Mouse (Mus musculus) limb, embryonic 11.5 days (tissue): ENCODE measurements at regions not wholly inside any gene's neighbourhood (a gene's known extent, or its start where the extent isn't known, plus 50 kb on each side); places are given as distances from the start of the nearest gene placed in this dataset.

ENCODE experiments used
- ATAC-seq: fragments of 200-750 bp; cut with Nextera tagmentation; 2 replicates; pipeline ENCODE4 v1.8.0; 2017; ENCODE audit warnings: low read depth; ENCODE audit not compliant: insufficient number of reproducible peaks, low FRiP score, low TSS enrichment
- DNase-seq: peaks from one replicate; pipeline ENCODE4 v3.0.0-alpha.2; 2015; ENCODE audit warnings: low spot score
- H3K27ac ChIP-seq: fragments of 300-500 bp; sonication (generic); replicated peaks from 2 replicates; pipeline ENCODE4 v1.5.1; 2014; ENCODE audit warnings: low read depth, mild to moderate bottlenecking, low read length
- H3K27me3 ChIP-seq: fragments of 300-500 bp; sonication (generic); 2 replicates; pipeline ENCODE4 v1.6.1; 2014; ENCODE audit warnings: mild to moderate bottlenecking, low read length, mixed read lengths; ENCODE audit not compliant: control insufficient read depth, insufficient read depth
- H3K36me3 ChIP-seq: fragments of 300-500 bp; sonication (generic); 2 replicates; pipeline ENCODE4 v1.6.1; 2014; ENCODE audit warnings: mild to moderate bottlenecking, low read length, moderate library complexity, mixed read lengths; ENCODE audit not compliant: control insufficient read depth, insufficient read depth
- H3K4me1 ChIP-seq: fragments of 300-500 bp; sonication (generic); 2 replicates; pipeline ENCODE4 v1.6.1; 2014; ENCODE audit warnings: low read length, mixed read lengths; ENCODE audit not compliant: control insufficient read depth, insufficient read depth
- H3K4me2 ChIP-seq: fragments of 300-500 bp; sonication (generic); 2 replicates; pipeline ENCODE4 v1.6.1; 2014; ENCODE audit warnings: low read depth, mild to moderate bottlenecking, moderate library complexity; ENCODE audit not compliant: severe bottlenecking
- H3K4me3 ChIP-seq: fragments of 300-500 bp; sonication (generic); 2 replicates; pipeline ENCODE4 v1.5.1; 2014; ENCODE audit warnings: low read depth, low read length
- H3K9ac ChIP-seq: fragments of 300-500 bp; sonication (generic); 2 replicates; pipeline ENCODE4 v1.6.1; 2014; ENCODE audit warnings: mild to moderate bottlenecking, low read length
- H3K9me3 ChIP-seq: fragments of 300-500 bp; sonication (generic); 2 replicates; pipeline ENCODE4 v1.6.1; 2016; ENCODE audit warnings: low read length; ENCODE audit not compliant: control insufficient read depth
- WGBS: fragments of 180-500 bp; shearing (Covaris S2); extraction: QIAGEN DNeasy Blood & Tissue Kit; methylation state at CpG from one replicate; pipeline ENCODE4 v1.1.7; 2014; 5-methylcytosine and 5-hydroxymethylcytosine counted together

DNA sequence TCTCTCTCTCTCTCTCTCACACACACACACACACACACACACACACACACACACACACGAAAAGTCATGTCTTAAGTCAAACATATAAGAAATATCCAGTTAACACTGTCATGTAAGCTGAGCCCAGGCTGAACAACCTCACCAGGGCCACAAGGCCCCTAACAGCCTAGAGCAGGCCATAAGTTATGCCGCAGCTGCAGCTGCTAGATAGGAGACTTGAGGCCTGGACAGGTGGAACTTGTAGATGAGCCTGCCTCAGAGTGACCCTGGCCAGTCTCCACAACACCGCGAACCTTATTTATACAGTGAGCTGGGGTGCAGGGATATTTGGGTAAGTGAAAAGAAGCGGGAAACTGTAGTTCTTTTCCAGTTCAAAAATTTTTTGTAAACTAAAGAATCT is 90.4 kb upstream of the Gpc1 start:
- ATAC-seq (no peak), DNase-seq (no peak)
- WGBS: 78% methylated on average over 5 of the region's 5 CpGs
- no peaks in the 10 kb centered on the region for H3K4me1 ChIP-seq
- H3K27me3 ChIP-seq: no peaks in the 10 kb centered on the region
- no peak overlapping the region for H3K9ac ChIP-seq
- no peaks in the 10 kb centered on the region for H3K36me3 ChIP-seq
- no peak overlapping the region for H3K4me2 ChIP-seq
- H3K4me3 ChIP-seq: no peak overlapping the region
- no peak overlapping the region for H3K27ac ChIP-seq
- H3K9me3 ChIP-seq: no peaks in the 10 kb centered on the region

DNA sequence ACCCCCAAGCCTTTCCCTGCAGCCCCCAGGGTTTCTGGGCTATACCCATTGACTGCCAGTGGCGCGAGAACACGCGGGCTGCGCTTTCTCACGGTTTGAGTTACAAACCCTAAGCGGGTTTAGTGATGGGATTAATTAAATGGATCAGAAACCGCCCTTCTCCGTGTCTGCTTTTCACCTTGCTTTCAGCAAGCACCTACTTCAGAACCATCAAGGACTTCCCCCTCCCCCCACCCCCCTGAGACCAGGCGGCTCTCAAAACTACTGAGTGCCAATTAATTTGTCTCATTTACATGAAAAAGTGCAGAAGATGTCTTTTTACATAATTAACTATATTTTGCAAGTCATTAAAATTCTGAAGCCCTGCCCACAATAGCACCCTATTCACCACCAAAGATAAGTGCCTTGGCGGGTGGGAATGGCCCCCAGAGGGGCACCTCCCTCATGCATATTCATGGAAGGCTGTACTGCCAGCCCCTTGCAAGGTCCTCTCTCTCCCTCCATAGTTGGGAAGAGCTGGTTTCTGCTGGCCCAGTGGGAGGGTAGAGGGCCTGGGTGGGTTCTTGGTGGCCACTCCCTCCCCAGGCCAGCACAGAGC is 89.1 kb upstream of the Otos start:
- 46% methylated on average over 11 of the region's 11 CpGs for WGBS
- no peak overlapping the region for H3K4me2 ChIP-seq
- no peak for ATAC-seq
- H3K27me3 ChIP-seq: no peaks in the 10 kb centered on the region
- DNase-seq: no peak
- no peaks in the 10 kb centered on the region for H3K4me1 ChIP-seq
- no peaks in the 10 kb centered on the region for H3K9me3 ChIP-seq
- no peak overlapping the region for H3K9ac ChIP-seq
- no peak overlapping the region for H3K4me3 ChIP-seq
- no peaks in the 10 kb centered on the region for H3K36me3 ChIP-seq
- H3K27ac ChIP-seq: no peak overlapping the region

DNA sequence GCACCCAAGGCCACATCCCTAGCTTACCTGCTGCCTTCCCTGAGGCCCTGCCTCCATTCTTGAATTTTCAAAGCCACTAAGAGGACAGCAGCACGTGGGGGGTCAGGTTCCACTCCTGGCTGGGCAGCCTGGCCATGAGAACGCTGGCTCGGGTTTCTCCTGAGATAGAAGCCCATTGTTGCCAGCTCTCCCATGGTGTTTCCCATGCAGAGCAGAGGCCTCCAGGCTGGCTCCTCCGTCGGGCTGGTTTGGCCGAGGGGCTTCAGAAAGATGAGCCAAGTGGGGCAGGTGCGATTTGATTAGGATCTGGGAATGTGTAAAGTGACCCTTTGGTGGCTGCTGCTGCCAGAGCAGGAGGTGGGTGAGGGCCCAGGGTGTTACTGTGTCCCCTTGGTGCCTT is 87.8 kb upstream of the Otos start:
- no peaks in the 10 kb centered on the region for H3K36me3 ChIP-seq
- no peaks in the 10 kb centered on the region for H3K4me1 ChIP-seq
- WGBS: 57% methylated on average over 7 of the region's 7 CpGs
- DNase-seq: no peak
- H3K4me2 ChIP-seq: no peak overlapping the region
- H3K9ac ChIP-seq: no peak overlapping the region
- no peaks in the 10 kb centered on the region for H3K9me3 ChIP-seq
- no peaks in the 10 kb centered on the region for H3K27me3 ChIP-seq
- H3K4me3 ChIP-seq: no peak overlapping the region
- H3K27ac ChIP-seq: no peak overlapping the region
- ATAC-seq: no peak

DNA sequence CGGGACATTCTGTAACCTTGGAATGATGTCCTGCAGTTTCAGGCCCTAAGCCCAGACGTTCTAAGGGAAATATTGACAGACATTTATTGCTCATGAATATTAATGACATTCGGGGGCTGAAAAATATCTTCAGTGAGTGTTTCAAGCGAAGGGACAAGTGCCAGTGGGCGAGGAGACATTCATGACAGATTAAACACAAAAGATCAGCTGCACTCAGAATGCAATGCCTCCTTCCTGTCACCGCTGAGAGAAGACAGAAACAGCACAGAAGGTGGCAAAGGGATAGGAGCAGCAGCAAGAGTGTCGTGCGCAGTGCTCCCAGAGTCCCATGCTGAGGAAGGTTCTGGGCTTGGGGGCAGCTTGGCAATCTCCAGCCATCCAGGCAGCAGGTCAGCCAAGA is 85.1 kb upstream of the Otos start:
- no peaks in the 10 kb centered on the region for H3K4me1 ChIP-seq

DNA sequence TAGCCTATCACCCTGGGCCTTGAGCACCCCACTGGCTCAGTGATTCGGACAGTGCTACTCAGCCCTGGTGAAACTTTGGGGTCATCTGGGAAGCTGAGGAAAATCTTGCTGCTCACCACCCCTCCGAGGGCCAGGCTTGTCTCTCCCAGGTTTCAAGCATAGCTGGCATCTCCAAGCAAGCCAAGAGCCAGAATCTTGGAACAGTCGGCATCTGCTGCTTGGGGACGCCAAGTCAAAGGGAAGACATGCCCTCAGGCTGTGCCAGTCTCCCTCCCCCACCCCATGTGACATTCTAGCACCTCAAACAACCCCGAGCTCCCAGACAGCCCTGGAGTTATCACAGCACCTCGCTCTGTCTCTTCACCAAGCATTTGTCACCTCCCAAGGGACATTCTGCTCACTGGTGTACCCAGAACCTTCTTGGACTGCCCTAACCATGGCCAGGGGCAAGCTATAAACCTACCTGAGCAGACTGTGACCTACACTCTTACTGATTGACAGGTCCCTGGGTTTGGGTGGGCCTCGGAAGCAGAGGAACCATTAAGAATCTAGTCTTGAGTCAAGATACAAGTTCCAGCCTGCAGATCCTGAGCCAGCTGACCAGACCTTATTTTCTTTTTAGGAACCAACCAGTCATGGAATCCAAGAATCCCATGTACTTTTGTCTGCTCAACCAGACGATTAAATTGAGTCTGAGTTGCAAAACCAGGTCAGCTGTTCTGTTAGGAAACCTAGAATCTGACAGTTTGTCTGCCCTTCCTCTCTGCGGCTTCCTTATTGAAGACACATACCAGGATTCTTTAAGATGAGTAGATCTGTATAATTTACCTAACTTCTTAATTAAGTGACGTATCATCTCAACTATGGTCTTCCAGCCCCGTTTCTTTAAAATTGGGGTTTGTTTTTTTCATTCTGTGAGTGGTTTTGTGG is 83.0 kb upstream of the Otos start:
- H3K9me3 ChIP-seq: no peaks in the 10 kb centered on the region
- no peak overlapping the region for H3K4me3 ChIP-seq
- H3K9ac ChIP-seq: no peak overlapping the region
- ATAC-seq (no peak), DNase-seq (no peak)
- H3K4me2 ChIP-seq: no peak overlapping the region
- H3K4me1 ChIP-seq: no peaks in the 10 kb centered on the region
- WGBS: 84% methylated on average over 11 of the region's 11 CpGs
- no peaks in the 10 kb centered on the region for H3K36me3 ChIP-seq
- H3K27me3 ChIP-seq: no peaks in the 10 kb centered on the region
- H3K27ac ChIP-seq: no peak overlapping the region

More for the DNA sequence above, 85.1 kb upstream of the Otos start:
- Histone ChIP-seq H3K27ac (no peak overlapping the region), H3K27me3 (no peaks in the 10 kb centered on the region), H3K36me3 (no peaks in the 10 kb centered on the region), H3K4me2 (no peak overlapping the region), H3K9ac (no peak overlapping the region), H3K4me3 (no peak overlapping the region), H3K9me3 (no peaks in the 10 kb centered on the region)
- 82% methylated on average over 8 of the region's 8 CpGs for WGBS
- ATAC-seq (no peak), DNase-seq (no peak)

DNA sequence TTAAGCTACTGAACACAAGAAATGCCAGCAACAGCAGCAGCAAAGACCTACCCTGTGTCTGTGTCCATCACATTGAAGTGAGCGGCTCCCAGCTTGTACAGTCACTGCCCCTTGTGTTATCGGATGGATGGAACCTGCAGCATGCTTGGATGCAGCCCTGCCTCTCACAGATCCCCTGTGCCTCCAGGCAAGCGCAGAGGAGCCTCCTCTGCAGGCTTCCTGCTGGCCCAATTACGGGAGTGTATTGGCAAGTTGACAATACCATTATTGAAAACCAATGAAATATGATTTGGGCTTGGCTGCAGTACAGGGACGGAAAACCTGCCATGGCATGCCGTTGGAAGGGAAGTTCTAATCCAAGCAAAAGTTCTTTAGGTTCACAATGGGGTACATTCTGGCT is 81.9 kb upstream of the Otos start:
- Histone ChIP-seq H3K27me3 (no peaks in the 10 kb centered on the region), H3K27ac (no peak overlapping the region), H3K36me3 (no peaks in the 10 kb centered on the region), H3K4me1 (no peaks in the 10 kb centered on the region), H3K9me3 (no peaks in the 10 kb centered on the region), H3K9ac (no peak overlapping the region), H3K4me2 (no peak overlapping the region), H3K4me3 (no peak overlapping the region)
- no peak for DNase-seq
- WGBS: 87% methylated on average over 6 of the region's 6 CpGs
- ATAC-seq: no peak

DNA sequence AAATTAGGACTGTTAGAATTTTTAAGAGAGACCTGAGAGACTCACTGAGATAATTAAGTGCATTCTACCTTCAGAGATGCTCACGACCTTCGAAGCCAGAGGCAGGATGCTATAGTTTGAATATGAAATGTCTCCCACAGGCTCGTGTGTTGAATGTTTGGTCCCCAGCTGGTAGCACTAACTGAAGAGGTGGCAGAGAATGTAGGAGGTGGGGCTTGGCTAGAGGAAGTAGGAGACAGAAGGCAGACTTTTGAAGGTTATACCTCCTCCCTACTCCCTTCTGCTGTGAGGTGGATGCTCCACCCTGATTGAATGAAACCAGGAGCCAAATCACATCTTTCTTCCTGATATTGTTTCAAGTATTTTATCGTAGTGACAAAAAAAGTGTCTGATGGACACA is 79.3 kb upstream of the Otos start:
- ATAC-seq: no peak

DNA sequence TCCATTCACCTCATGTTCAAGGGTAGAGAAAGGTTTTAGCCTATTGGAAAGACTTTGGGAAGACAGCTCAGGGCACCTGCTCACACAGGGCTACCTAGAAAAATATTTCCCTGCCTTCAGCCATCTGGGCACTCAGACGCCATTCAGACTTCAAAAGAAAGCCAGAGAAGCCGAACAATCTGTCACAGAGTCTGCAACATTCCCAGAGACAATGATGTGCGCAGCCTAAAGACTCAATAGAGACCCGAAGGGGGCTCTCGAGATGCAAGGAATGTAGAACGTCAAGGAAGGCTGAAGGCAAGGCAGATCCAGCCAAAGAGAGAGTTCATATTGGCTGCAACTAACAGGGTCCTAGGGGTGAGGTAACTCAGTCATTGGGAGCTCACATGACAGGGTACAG is 78.7 kb upstream of the Otos start:
- WGBS: 71% methylated on average over 6 of the region's 6 CpGs
- Histone ChIP-seq H3K4me3 (no peak overlapping the region), H3K27ac (no peak overlapping the region), H3K9ac (no peak overlapping the region), H3K4me2 (no peak overlapping the region), H3K9me3 (no peaks in the 10 kb centered on the region), H3K36me3 (no peaks in the 10 kb centered on the region), H3K27me3 (no peaks in the 10 kb centered on the region), H3K4me1 (no peaks in the 10 kb centered on the region)
- no peak for ATAC-seq
- DNase-seq: no peak

More for the DNA sequence above, 79.3 kb upstream of the Otos start:
- 66% methylated on average over 4 of the region's 4 CpGs for WGBS
- Histone ChIP-seq H3K9ac (no peak overlapping the region), H3K4me2 (no peak overlapping the region), H3K4me3 (no peak overlapping the region), H3K27ac (no peak overlapping the region), H3K36me3 (no peaks in the 10 kb centered on the region), H3K4me1 (no peaks in the 10 kb centered on the region), H3K9me3 (no peaks in the 10 kb centered on the region), H3K27me3 (no peaks in the 10 kb centered on the region)
- DNase-seq: no peak
